Mouse (Mus musculus): ENCODE measurements around the gene Dmbx1.

The Dmbx1 gene

DNA sequence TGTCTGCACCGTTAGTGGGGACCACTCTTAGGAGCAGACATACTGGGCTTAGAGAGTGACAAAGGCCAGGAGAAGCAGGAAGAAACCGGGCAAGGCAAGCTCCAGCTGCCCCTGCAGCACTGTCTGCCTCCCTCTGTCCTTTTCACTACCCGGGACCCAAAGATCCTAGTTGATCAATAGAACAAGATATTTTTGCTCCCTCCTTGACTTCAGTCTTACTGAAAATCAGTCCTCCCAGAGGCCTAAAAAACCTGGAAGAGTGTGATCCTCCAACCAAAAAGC, 15.7 kb upstream of the Dmbx1 start:
- CTCF ChIA-PET: interaction anchor here (0.6 to 4.3 kb wide), 8 partner anchors 25 to 1009 kb away, joined by 3 to 35 read pairs (median 8); no protein-coding TSS in a partner anchor
- POLR2A ChIA-PET: interaction anchor here (0.6 to 2.4 kb wide), 20 partner anchors 9 to 876 kb away, joined by 3 to 12 read pairs (median 6); partner anchors contain the start of genes Dmbx1 (in 3 of the 4), Efcab14 (in 1 of the 4), Faah (in 1 of the 4) and Nsun4 (in 1 of the 4)

DNA sequence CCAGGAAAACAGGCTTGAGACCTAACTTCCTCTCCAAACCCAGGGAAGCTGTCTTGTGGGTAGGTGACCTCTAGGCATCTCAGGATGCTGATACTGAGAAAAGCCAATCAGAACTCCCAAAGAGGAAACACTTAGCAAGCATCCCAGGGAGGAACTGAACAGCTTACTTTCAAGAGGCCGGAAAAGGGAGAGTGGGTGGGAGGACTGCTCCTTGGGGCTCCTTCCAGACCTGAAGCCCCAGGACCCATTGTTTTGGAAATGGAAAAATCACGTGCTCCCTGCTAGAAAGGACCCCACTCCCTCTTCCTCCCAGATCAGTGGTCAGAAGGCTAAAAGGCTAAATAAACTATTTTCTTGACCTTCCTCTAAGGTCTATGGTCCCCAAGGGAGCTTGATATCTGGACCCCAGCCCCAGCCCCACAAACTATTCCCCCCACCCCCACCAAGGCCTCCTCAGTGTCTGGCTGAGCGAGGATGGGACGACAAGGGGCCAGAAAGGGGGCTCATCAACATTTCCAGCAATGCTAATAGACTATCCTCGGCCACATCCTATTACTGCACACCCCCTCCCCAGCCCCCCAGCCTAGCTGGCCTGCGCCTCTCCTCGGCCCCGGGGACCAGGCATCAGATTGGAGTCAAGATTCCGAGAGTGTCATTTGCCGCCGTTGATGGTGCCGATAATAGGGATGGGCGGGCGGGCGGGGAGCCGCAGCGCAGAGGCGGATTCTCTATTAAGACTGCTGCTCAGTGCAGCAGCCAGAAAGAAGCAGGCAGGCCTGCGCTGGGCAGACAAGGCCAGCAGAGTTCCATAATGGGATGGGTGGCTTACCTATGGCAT, 15.1 kb upstream of the Dmbx1 start:
- ChIA-PET POLR2A (interaction anchor here (0.6 to 2.4 kb wide), 33 partner anchors 9 to 875 kb away, joined by 3 to 12 read pairs (median 4); partner anchors contain the start of genes Dmbx1 (in 3 of the 4), Nsun4 (in 2 of the 4), Efcab14 (in 1 of the 4) and Faah (in 1 of the 4)), CTCF (interaction anchor here (0.5 to 4.3 kb wide), 23 partner anchors 11 to 1010 kb away, joined by 3 to 35 read pairs (median 5); partner anchors contain the start of genes Dmbx1 (in 3 of the 4), Efcab14 (in 1 of the 4) and Mknk1 (in 1 of the 4))

DNA sequence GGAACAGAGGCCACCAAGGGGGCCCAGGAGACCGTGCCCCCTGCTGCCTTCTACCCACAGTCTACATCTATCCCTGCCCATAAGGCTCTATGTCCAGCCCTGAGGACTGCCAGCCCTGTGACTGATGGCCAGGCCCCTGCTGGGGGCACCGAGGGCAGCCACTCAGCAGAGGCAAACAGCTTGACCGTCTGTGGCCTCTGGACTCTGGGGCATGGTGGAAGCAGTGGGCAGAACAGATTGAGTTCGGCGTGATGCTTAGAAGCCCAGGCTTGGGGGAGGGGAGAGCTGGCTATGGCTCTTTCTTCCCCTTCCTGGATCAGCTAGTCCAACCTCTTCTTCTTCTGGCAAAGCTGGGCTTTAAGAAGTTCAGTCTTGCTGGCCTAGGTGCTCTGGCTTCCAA, 13.8 kb upstream of the Dmbx1 start:
- POLR2A ChIA-PET: interaction anchor here in 3 of 4 experiments (0.8 to 2.4 kb wide), 23 partner anchors 8 to 126 kb away, joined by 3 to 12 read pairs (median 6); partner anchors contain the start of genes Dmbx1 (in 3 of the 3), Nsun4 (in 2 of the 3), Faah (in 1 of the 3) and Mknk1 (in 1 of the 3)
- CTCF ChIA-PET: interaction anchor here (1.1 to 4.3 kb wide), 19 partner anchors 8 to 222 kb away, joined by 3 to 35 read pairs (median 7); partner anchors contain the start of genes Dmbx1 (in 2 of the 4) and Mknk1 (in 2 of the 4)

DNA sequence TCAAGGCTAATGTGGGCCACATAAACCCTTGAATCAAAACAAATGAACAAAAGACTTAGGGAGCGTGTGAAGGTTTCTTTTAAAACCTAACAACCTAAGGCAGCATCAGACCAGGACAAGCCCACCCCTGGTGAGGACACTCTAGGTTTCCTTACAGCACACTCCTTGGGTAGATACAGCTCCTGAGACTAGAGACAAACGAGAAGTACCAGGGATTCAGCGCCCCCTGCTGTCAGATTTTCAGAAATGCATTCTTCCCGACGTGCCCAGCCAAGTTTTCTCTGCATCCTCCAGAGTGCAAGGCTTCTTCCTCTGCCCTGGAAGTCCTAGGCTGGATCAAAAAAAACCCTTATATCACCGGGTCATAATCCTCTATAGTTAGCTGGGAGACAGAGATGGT, 13.0 kb upstream of the Dmbx1 start:
- CTCF ChIA-PET: interaction anchor here (0.6 to 4.3 kb wide), 39 partner anchors 8 to 221 kb away, joined by 3 to 35 read pairs (median 5); partner anchors contain the start of genes Dmbx1 (in 2 of the 4), 6430628N08Rik (in 1 of the 4), Mknk1 (in 1 of the 4) and Mob3c (in 1 of the 4)
- POLR2A ChIA-PET: interaction anchor here in 3 of 4 experiments (0.5 to 2.1 kb wide), 9 partner anchors 9 to 101 kb away, joined by 3 to 11 read pairs (median 4); partner anchors contain the start of genes Nsun4 (in 2 of the 3) and Dmbx1 (in 1 of the 3)

DNA sequence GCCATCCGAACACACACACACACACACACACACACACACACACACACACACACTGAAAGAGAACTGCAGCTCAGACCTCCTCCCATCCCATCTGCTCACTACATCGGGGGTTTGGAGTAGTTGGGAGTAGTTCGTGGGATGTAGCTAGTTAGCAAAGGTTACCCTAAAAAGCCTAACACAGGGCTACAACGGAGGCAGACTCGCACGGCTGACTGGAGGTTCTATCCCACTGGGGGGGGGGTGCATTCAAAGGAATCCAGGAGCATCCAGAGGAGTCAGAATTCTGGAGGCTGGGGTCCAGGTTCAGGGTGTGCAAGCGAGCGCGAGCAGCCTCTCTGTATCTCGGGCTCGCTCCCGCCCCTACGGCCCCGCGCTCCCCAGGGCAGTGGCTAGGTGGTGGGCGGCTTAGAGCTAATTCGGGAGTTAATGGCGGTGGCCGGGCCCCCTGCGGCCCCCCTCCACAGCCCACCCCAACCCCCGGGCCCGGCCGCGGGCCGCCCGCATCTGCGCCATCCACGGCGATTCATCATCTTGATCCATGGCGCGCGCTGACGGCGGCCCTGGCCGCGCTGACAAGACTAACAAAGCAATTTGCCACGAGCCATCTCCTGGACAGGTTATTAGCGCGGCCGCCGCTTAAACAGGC, 4.1 kb upstream of the Dmbx1 start:
- ChIA-PET CTCF (interaction anchor here (0.5 to 3.5 kb wide), 7 partner anchors 9 to 299 kb away, joined by 3 to 14 read pairs (median 4); no protein-coding TSS in a partner anchor), POLR2A (interaction anchor here in 3 of 4 experiments (0.6 to 2.4 kb wide), 9 partner anchors 8 to 202 kb away, joined by 3 to 11 read pairs (median 4); partner anchors contain the start of gene Mknk1 (in 1 of the 3))

DNA sequence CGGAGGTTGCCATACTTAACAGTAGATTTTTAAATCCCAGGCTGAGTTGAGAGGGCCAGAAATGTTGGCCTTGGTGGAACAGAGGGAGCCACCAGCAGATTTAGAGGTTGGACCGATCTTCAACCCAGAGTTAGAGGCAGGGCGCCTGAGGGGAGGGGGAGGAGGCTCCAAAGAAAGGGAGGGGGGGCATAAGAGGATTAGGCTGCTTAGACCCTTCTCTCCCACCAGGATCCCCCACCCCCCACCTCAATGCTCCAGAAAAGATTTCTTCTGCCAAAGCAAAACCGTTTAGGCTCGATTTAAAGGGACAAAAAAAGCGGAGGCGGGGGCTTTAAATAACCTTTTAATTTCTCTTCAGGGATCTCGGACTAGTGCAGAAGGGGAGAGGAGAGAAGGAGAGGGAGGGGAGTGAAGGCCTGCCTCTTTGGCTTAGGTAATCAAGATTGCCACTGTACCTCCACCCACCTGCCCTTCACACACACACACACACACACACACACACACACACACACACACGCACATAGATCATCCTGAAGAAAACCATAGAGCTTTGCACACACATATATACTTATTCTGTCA, 1.6 kb upstream of the Dmbx1 start:
- POLR2A ChIA-PET: interaction anchor here in 1 of 4 experiments (0.8 kb wide), 1 partner anchor 12 kb away, joined by 3 read pairs; no protein-coding TSS in a partner anchor
- CTCF ChIA-PET: interaction anchor here in 2 of 4 experiments (1.0 to 2.1 kb wide), 2 partner anchors 11 kb away, joined by 3 to 14 read pairs; no protein-coding TSS in a partner anchor

DNA sequence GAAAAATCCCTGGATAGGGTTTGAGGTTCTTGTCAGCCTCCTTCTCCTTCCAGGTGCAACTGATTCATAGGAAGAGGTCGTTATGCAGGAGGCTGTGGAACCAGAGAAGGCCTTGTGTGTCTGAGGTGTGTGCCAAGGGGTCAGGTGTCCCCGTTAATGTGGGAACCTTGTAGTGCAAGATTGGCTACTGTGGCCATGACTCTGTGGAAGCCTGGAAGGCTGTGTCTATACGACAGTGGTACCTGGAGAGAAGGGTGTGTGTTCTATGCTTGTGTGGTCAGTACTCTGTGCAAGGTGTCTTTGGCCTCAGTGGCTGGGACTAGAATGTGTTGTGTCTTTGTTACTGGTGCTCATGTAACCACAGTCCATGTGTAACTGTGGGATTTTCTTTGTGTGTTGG, 955 bp upstream of the Dmbx1 start:
- CTCF ChIA-PET: interaction anchor here in 3 of 4 experiments (1.0 to 2.1 kb wide), 4 partner anchors 12 to 44 kb away, joined by 3 to 14 read pairs (median 4); no protein-coding TSS in a partner anchor
- POLR2A ChIA-PET: interaction anchor here in 2 of 4 experiments (0.6 to 1.6 kb wide), 4 partner anchors 11 to 894 kb away, joined by 3 to 6 read pairs (median 3); partner anchors contain the start of gene Nsun4 (in 1 of the 2)

DNA sequence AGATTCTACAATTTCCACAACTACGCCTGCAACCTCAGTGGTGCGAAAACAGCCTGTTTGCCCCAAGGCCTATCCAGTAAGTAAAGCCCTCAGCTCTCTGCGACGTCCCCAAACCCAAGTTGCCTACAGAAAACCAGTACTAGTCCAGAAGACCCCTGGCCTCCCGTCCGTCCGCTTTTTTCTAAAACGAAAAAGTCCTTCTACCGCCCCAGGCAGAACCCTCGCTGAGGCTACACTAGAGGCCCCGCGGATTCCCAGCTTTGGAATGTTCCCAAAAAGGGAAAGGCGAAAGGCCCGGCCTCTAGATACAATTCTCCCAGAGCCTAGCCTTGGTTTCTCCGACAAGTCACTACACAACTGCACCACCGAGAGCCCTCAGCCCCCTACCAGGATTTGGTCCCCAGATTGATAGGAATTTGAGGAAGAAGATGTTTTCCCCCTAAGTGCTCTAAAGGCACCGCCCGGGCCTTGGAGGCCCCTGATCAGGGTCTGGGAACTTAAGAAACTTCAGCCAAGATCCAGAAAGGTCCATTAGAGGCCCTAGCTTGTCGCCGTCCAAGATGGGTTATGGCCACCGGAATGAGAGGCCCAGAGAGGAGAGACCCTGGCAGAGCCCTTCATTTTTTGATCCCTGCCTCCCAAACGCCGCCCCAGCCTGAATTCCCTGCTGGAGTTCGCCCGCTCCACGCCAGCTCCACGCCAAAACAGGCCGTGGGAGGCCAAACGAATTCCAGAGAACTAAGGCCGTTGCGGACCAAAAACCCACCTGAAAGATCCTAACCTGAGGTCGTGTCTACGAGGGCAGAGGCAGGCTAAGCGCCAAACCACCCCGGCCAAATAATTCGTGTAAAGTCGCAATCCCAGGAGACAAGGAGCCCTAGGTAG, 1.2 kb downstream of the Dmbx1 start:
- POLR2A ChIA-PET: interaction anchor here in 3 of 4 experiments (0.6 to 2.0 kb wide), 16 partner anchors 10 to 1001 kb away, joined by 3 to 12 read pairs (median 4); partner anchors contain the start of genes Mknk1 (in 1 of the 3), Mob3c (in 1 of the 3) and Nsun4 (in 1 of the 3)
- CTCF ChIA-PET: interaction anchor here (0.7 to 1.8 kb wide), 4 partner anchors 14 to 66 kb away, joined by 3 to 5 read pairs (median 4); no protein-coding TSS in a partner anchor

DNA sequence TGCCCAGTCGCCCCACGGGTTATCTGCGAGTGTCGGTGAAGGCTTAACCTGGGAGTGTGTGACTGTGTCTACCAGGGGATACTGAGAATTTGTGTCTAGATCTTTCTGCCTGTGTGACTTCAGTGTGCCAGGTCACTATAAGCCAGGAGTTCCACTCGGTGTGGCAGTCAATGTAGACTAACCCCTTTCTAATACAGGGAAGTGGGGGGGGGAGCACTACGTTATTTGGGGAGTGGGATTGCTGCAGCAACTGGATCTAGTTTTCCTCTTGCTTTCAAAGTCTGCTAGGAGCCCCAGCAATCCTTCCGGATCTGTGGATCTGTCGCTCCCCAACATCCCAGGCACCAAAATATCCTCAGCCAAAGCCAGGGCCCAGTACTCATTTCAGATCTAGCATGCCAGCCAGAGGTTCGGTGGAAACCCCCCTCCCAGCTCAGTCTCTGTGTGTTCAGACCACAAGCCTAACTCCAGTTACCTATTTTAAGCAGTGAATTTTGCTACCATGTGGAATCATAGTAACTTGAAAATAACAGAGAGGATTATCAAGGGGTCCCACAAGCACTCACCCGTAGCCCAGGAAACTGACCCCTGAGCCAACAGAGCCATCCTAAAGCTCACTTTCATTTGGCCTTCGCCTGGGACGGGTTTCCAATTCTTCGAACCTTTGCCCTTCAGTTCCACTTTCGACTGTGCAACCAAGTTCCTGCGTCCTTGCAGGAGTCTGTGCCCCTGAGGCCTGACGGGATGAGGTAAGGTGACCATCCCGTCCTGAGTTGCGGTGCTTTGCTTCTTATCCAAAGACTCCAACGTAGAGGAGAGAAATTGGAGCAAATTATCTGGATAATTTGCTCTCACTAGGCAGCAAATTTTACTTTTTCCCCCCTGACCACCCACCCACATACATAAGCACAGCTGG, 2.4 kb downstream of the Dmbx1 start:
- ChIA-PET CTCF (no interaction called here), POLR2A (interaction anchor here in 2 of 4 experiments (1.2 to 1.5 kb wide), 6 partner anchors 12 to 116 kb away, joined by 3 to 7 read pairs (median 3); partner anchors contain the start of gene Nsun4 (in 1 of the 2))

DNA sequence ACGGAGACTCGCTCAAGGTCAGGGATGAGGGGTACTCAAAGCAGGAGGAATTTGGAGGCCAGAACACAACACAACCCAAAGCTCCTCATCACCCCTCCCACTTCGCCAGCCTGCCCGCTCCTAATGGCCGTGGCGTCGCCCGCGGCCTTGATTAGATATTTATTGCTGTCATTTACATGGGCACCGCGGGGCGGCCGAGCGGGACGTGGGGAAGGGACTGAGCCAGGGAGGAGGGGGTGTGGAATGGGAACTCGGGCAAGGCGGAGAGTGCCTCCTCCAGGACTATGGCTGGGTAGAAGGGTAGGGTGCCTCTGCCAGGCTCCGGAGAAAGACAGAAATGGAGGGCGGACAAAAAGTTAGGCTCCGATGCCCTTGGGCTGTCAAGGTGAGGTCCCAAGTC, 3.1 kb downstream of the Dmbx1 start:
- POLR2A ChIA-PET: interaction anchor here in 2 of 4 experiments (0.6 to 2.0 kb wide), 7 partner anchors 8 to 567 kb away, joined by 3 to 10 read pairs (median 6); no protein-coding TSS in a partner anchor
- CTCF ChIA-PET: interaction anchor here in 1 of 4 experiments (1.1 kb wide), 1 partner anchor 48 kb away, joined by 3 read pairs; no protein-coding TSS in a partner anchor

DNA sequence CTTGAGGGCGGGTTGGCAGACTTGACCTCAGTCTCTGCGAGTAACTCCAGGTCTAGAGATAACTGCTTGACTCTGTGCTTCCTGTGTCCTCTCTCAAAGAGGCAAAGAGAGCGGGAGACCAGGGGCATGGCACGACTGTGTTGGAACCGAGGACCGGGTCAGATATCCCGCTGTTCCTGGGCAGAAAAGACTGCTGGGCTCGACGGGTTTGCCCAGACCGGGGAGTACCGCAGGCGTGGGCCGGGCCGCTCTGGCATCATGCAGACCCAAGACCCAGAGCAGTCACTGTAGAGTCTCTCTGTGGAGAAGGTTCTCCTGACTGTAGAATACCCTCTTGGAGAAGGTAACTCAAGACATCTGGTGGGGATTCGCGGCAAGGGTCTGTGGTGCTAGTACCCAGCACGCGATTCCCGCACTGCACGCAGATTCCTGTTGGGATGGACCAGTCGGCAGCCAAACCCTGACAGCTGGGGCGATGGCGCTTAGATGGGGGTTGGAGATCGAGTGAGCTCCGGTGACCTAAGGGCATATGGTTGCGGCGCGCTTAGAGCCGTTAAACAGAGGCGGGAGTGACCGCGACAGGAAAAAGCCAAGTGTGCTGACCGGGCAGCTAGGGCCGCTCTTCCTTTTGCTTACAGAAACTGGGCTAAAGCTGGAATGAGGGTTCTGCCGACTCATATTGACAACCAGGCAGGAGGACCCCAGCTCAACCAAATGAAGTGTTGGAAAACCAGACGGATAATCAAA, 3.7 kb downstream of the Dmbx1 start:
- ChIA-PET CTCF (interaction anchor here in 2 of 4 experiments (0.6 to 1.3 kb wide), 3 partner anchors 45 to 1090 kb away, joined by 3 to 4 read pairs (median 3); no protein-coding TSS in a partner anchor), POLR2A (interaction anchor here in 3 of 4 experiments (0.6 to 2.0 kb wide), 8 partner anchors 9 to 567 kb away, joined by 3 to 10 read pairs (median 6); no protein-coding TSS in a partner anchor)

DNA sequence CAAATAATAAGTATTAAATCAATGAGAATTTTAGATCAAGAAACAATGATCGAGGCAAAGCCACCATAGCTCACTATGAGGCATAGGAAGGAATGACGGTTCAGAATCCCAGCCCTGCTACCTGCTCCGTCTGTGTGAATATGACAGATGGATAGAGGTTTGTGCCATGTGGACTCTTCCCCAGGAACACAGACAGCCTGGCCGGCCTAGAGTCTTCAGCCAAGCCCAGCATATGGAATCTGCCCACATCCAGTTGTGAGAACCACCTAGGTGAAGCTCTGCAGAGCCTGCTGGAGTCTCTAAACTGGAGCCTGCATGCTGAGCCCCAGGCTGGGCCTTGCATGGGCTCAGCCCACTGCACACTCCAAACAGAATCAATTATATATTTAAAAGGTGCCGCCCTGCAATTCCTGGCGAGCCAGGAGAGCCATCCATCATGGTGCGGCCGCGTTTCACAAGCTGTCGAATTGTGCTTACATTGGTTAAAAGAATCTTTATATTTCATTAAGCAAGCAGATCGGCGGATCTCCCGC, 8.1 kb downstream of the Dmbx1 start:
- ChIA-PET CTCF (interaction anchor here in 2 of 4 experiments (0.6 to 0.8 kb wide), 3 partner anchors 29 to 49 kb away, joined by 3 read pairs; no protein-coding TSS in a partner anchor), POLR2A (interaction anchor here in 1 of 4 experiments (1.2 kb wide), 1 partner anchor 14 kb away, joined by 3 read pairs; no protein-coding TSS in a partner anchor)

DNA sequence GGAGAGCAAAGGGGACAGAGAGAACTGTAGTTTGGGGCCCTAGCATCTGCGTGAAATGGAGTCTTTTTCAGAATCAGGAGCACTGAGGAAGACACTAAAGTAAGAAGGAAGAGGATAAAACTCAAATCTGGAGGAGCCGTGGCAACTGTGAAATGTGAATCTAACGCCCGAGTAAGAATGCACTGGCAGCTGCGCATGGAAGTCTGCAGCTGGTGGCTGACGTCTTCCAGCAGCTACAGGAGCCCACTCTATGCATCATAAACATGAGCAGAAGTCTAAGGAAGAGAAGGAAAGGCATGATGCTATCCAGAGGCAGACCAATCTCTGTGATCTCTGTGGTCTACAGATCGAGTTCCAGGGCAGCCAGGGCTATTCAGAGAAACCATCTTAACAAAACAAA, 12.1 kb downstream of the Dmbx1 start:
- ChIA-PET CTCF (interaction anchor here in 1 of 4 experiments (1.0 kb wide), 1 partner anchor 57 kb away, joined by 3 read pairs; no protein-coding TSS in a partner anchor), POLR2A (no interaction called here)

DNA sequence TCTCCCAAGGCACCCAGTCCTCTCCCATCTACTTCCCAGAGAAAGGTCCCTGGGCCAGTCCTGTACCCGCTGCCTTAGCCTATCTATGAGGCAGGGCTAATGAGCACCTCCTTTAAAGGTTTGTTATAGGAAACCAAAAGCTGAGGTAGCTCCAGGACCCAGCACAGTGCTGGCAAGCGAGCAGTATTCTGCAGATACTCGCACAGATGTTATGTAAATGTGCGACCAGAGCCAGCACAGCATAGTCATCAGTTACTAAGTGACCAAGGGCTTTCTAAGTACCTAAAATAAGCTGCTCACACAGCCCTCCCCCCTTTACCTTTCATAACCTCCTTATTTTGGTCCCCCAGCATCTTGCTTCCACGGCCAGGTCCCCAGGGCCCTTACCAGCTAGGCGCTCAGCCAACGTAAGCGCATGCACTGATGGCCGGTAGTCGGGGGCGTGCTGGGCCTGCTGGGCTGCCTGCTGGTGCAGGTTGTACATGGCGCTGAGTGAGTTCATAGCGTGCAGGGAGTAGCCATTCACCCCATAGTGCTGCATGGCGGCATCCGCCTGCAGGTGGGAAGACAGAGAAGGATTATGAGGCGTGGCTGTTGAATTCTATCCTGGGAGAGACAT, 16.4 kb downstream of the Dmbx1 start:
- ChIA-PET CTCF (interaction anchor here in 3 of 4 experiments (0.6 to 1.1 kb wide), 4 partner anchors 19 to 119 kb away, joined by 3 to 4 read pairs (median 3); no protein-coding TSS in a partner anchor), POLR2A (interaction anchor here in 2 of 4 experiments (1.4 to 1.6 kb wide), 2 partner anchors 11 to 13 kb away, joined by 5 read pairs; no protein-coding TSS in a partner anchor)

All from embryonic stem cell, embryonic (primary cell).